Mouse (Mus musculus) limb, embryonic 15.5 days (tissue): ENCODE data around the gene Npr3. TPM values are rescaled to one million over a fixed set of nuclear protein-coding genes. Genes with fewer than 3 reads are reported as not detected.

Source experiments
- ATAC-seq: fragments of 200-750 bp; cut with Nextera tagmentation; 2 replicates; pipeline ENCODE4 v1.8.0; 2017; ENCODE audit warnings: low read depth, moderate TSS enrichment; ENCODE audit not compliant: insufficient number of reproducible peaks, low FRiP score, low TSS enrichment
- H3K27ac ChIP-seq: fragments of 300-500 bp; sonication (generic); 2 replicates; pipeline ENCODE4 v1.5.1; 2015; ENCODE audit warnings: moderate library complexity, mild to moderate bottlenecking, inconsistent platforms
- H3K27me3 ChIP-seq: fragments of 300-500 bp; sonication (generic); 2 replicates; pipeline ENCODE4 v1.6.1; 2015; ENCODE audit warnings: inconsistent platforms
- H3K36me3 ChIP-seq: fragments of 300-500 bp; sonication (generic); 2 replicates; pipeline ENCODE4 v1.6.1; 2015; ENCODE audit warnings: inconsistent platforms
- H3K4me1 ChIP-seq: fragments of 300-500 bp; sonication (generic); 2 replicates; pipeline ENCODE4 v1.6.1; 2015; ENCODE audit warnings: inconsistent platforms
- H3K4me2 ChIP-seq: fragments of 300-500 bp; sonication (generic); 2 replicates; pipeline ENCODE4 v1.6.1; 2015; ENCODE audit warnings: mild to moderate bottlenecking, inconsistent platforms
- H3K4me3 ChIP-seq: fragments of 300-500 bp; sonication (generic); 2 replicates; pipeline ENCODE4 v1.5.1; 2015; ENCODE audit warnings: mild to moderate bottlenecking, inconsistent platforms
- H3K9ac ChIP-seq: fragments of 300-500 bp; sonication (generic); 2 replicates; pipeline ENCODE4 v1.6.1; 2015; ENCODE audit warnings: inconsistent platforms
- H3K9me3 ChIP-seq: fragments of 300-500 bp; sonication (generic); 2 replicates; pipeline ENCODE4 v1.6.1; 2016; ENCODE audit warnings: inconsistent platforms
- WGBS: fragments of 180-500 bp; shearing (Covaris S2); methylation state at CpG from one replicate; pipeline ENCODE4 v1.1.7; 2015; 5-methylcytosine and 5-hydroxymethylcytosine counted together
- polyA plus RNA-seq: library from polyadenylated mRNA; unstranded; fragments of >200 nt; fragmentation: Nextera tagmentation; extraction: Ambion mirVana; gene quantifications from 2 replicates; pipeline ENCODE4 v1.2.1, GENCODE M21; 2015

The Npr3 gene
- polyA plus RNA-seq = 5.1 and 6.3 TPM in 2 replicates

DNA sequence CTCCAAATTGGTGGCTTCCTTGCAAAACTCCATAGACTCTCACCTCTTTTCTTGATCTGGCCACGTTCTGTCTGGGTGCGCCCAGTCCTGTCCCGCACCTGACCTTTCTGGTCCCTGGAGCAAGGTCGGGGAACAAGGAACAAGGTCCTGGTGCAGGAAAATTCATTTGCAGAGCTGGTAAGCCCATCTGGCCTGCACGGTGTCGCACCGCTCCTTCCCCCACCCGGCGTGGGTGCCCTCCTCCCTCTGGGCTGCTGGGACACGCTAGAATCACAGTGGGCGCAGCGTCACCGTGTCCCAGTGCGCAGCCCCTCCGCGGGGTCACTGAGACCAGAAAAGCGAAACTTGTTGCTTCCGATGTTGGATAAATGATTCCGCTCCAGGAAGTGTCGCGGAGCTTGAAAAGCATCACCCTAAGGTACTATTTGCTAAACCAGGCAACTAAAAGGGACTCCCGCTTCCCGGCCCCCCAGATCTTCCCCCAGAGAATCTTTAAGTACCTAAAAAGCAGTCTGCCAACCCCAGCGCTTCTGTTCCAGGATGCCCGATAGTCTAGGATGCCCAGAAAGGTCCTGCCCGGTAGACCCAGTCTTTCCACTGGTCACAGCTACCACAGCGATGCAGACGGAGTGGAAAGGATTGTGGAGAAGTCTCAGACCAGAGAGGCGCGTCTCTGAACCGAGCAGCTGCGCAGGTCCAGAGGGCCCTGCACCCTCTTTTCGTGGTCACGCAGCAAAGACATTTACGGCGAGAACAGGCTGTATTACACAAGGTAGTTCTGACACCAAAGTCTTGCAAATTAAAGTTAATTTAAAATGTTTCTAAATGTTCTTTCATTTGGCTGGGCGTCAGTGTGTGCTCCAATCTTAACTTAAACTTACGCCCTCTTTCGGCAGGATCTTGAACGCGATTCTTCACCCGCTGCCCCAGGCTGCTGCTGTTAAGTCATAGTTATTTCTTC lies at the start of gene Npr3:
Gene Npr3 (minus strand): TSS at position 717 of the 961 bp plus-strand sequence.
- H3K27me3 ChIP-seq = peaks cover 40% of the 10 kb centered on the region

GRCm38 (mm10) chr15:11956129-11956528 lies 49.0 kb upstream of the Npr3 start:
- Histone ChIP-seq H3K4me2 (no peak overlapping the region), H3K4me3 (no peak overlapping the region), H3K27me3 (no peaks in the 10 kb centered on the region), H3K9ac (no peak overlapping the region), H3K27ac (no peak overlapping the region), H3K36me3 (no peaks in the 10 kb centered on the region), H3K4me1 (no peaks in the 10 kb centered on the region), H3K9me3 (no peaks in the 10 kb centered on the region)
- no peak for ATAC-seq
- 86% methylated on average over 7 of the region's 7 CpGs for WGBS

More for the DNA sequence above, at the start of gene Npr3:
- Histone ChIP-seq H3K4me3 (peak within 1 kb of the TSS; percentile 55), H3K27ac (peak within 1 kb of the TSS; percentile 67), H3K4me2 (peak within 1 kb of the TSS; percentile 96), H3K9me3 (no peaks in the 10 kb centered on the region), H3K9ac (0 out of 2 replicates have a peak within 1 kb of the TSS, but pooled peaks have one; percentile 8), H3K4me1 (peaks cover 42% of the 10 kb centered on the region), H3K36me3 (no peaks in the 10 kb centered on the region)
- WGBS = under 1% methylated on average over 42 of the region's 42 CpGs
- ATAC-seq = no peak

DNA sequence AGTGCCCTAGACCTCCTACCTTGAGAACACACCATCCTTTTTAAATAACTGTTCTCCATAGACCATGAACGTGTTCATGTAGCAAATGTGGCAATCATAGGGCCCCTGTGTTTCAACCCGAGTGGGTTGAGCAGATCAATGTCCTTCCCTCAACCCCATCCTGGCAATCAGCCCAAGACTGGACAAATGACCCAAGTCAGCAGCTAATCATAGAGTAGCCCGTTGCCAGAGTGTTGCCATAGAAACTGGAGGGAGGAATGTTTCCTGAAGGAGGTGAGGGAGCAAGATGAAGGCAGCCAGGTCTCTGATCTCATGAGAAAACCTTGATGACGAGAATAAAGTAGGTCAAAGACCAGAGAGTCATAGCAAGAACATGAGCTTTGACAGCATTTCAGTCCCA lies 47.1 kb upstream of the Npr3 start:
- 58% methylated on average over 4 of the region's 4 CpGs for WGBS
- Histone ChIP-seq H3K9me3 (no peaks in the 10 kb centered on the region), H3K4me1 (no peaks in the 10 kb centered on the region), H3K9ac (no peak overlapping the region), H3K36me3 (no peaks in the 10 kb centered on the region), H3K4me2 (no peak overlapping the region), H3K27ac (no peak overlapping the region), H3K4me3 (no peak overlapping the region), H3K27me3 (no peaks in the 10 kb centered on the region)
- ATAC-seq = no peak

DNA sequence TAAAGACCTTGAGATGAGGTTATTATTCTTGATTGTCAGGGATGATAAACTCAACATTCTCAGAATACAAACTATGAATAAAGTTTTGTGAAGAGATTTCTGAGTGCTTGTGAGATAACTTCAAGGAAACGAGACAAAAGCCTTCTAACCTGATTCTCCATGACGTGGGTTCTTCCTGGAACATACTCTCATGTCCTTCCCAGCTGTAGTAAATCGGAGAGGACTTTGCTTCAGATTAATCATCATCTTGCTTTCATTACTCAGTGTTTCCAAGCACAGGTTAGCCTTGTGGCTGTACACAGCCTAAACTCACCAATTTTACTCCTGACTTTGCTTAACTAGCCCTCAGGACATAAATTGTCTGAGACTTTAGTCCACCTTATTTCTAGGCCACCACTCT lies 45.1 kb upstream of the Npr3 start:
- Histone ChIP-seq H3K9ac (no peak overlapping the region), H3K9me3 (no peaks in the 10 kb centered on the region), H3K27ac (no peak overlapping the region), H3K36me3 (no peaks in the 10 kb centered on the region), H3K4me2 (no peak overlapping the region), H3K27me3 (no peaks in the 10 kb centered on the region), H3K4me3 (no peak overlapping the region), H3K4me1 (no peaks in the 10 kb centered on the region)
- whole genome bisulfite sequencing = 78% methylated on average over 3 of the region's 3 CpGs
- ATAC-seq = no peak

GRCm38 (mm10) chr15:11951181-11951580 lies 44.1 kb upstream of the Npr3 start:
- no peaks in the 10 kb centered on the region for H3K27me3 ChIP-seq

DNA sequence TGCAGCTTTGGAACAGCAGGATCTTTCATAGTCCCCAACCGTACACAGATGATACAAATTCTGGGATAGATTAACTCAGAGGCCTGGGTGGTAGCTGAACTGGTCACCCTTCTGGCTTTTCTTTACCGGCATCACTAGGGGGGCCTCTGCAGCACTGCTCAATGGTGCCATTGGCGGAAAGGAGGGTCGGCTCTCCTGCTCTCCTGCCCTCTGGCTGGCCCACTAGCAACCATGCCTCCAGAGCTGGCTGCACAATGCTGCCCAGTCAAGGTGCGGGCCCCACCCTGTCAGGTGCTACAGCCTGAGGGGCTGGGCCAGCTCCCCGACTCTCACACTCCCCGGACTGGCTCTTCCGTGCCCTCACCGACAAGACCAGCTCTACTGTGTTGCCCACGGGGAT lies 43.1 kb upstream of the Npr3 start:
- Histone ChIP-seq H3K9me3 (no peaks in the 10 kb centered on the region), H3K9ac (no peak overlapping the region), H3K27ac (no peak overlapping the region), H3K36me3 (no peaks in the 10 kb centered on the region), H3K27me3 (no peaks in the 10 kb centered on the region), H3K4me1 (no peaks in the 10 kb centered on the region), H3K4me2 (no peak overlapping the region), H3K4me3 (no peak overlapping the region)
- WGBS = 86% methylated on average over 10 of the region's 10 CpGs
- no peak for ATAC-seq

More at GRCm38 (mm10) chr15:11951181-11951580, 44.1 kb upstream of the Npr3 start:
- no peak overlapping the region for H3K4me2 ChIP-seq
- no peak overlapping the region for H3K27ac ChIP-seq
- H3K9me3 ChIP-seq = no peaks in the 10 kb centered on the region
- H3K4me3 ChIP-seq = no peak overlapping the region
- 92% methylated on average over 7 of the region's 7 CpGs for WGBS
- no peaks in the 10 kb centered on the region for H3K4me1 ChIP-seq
- H3K36me3 ChIP-seq = no peaks in the 10 kb centered on the region
- no peak for ATAC-seq
- H3K9ac ChIP-seq = no peak overlapping the region

- Histone ChIP-seq H3K9ac (no peak overlapping the region), H3K9me3 (no peaks in the 10 kb centered on the region), H3K4me2 (no peak overlapping the region), H3K27me3 (no peaks in the 10 kb centered on the region), H3K27ac (no peak overlapping the region), H3K36me3 (no peaks in the 10 kb centered on the region), H3K4me3 (no peak overlapping the region), H3K4me1 (no peaks in the 10 kb centered on the region)
- WGBS = 82% methylated on average over 3 of the region's 3 CpGs
- ATAC-seq = no peak
These were observed 42.4 kb upstream of the Npr3 start for GRCm38 (mm10) chr15:11949490-11949889.

GRCm38 (mm10) chr15:11940855-11941254 lies 33.8 kb upstream of the Npr3 start:
- Histone ChIP-seq H3K9me3 (no peaks in the 10 kb centered on the region), H3K4me1 (no peaks in the 10 kb centered on the region; the same call in 1 of the 2 replicates), H3K27ac (no peak overlapping the region), H3K36me3 (no peaks in the 10 kb centered on the region), H3K4me3 (no peak overlapping the region), H3K4me2 (no peak overlapping the region), H3K27me3 (no peaks in the 10 kb centered on the region), H3K9ac (no peak overlapping the region)
- 46% methylated on average over 5 of the region's 5 CpGs for WGBS
- no peak for ATAC-seq

- Histone ChIP-seq H3K9me3 (no peaks in the 10 kb centered on the region), H3K4me1 (no peaks in the 10 kb centered on the region), H3K4me2 (no peak overlapping the region), H3K36me3 (no peaks in the 10 kb centered on the region), H3K9ac (no peak overlapping the region), H3K4me3 (no peak overlapping the region), H3K27me3 (no peaks in the 10 kb centered on the region), H3K27ac (no peak overlapping the region)
- ATAC-seq = no peak
- 83% methylated on average over 3 of the region's 3 CpGs for WGBS
These were observed 20.7 kb upstream of the Npr3 start for GRCm38 (mm10) chr15:11927742-11928141.

DNA sequence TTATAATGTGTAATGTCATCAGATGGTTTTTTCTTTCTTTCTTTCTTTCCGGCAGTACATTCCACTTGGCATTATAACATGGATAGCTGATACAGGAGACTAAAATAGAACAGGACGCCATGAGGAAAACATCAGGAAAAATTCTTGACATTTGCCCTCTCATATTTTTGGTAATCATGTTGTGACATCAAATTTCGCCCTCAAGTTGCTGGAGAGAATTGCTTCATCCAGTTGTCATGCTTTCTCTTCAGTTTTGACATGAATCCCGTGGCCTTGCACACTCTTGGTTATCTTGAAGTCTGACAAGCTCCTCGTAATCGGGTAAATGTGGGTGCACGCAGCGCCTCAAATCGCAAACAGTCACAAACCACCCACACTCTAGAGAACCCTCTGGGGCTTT lies 7.0 kb upstream of the Npr3 start:
- no peaks in the 10 kb centered on the region for H3K36me3 ChIP-seq
- no peaks in the 10 kb centered on the region for H3K9me3 ChIP-seq
- no peaks in the 10 kb centered on the region for H3K4me1 ChIP-seq
- H3K4me2 ChIP-seq = no peak overlapping the region
- 80% methylated on average over 9 of the region's 9 CpGs for WGBS
- no peak overlapping the region for H3K4me3 ChIP-seq
- ATAC-seq = no peak
- H3K27ac ChIP-seq = no peak overlapping the region
- no peaks in the 10 kb centered on the region for H3K27me3 ChIP-seq
- H3K9ac ChIP-seq = no peak overlapping the region

GRCm38 (mm10) chr15:11909875-11910274 lies 2.8 kb upstream of the Npr3 start:
- Histone ChIP-seq H3K27ac (no peak overlapping the region), H3K4me1 (peaks cover 23% of the 10 kb centered on the region), H3K9ac (no peak overlapping the region), H3K36me3 (no peaks in the 10 kb centered on the region), H3K4me3 (no peak overlapping the region), H3K27me3 (peaks cover 13% of the 10 kb centered on the region), H3K9me3 (no peaks in the 10 kb centered on the region), H3K4me2 (no peak overlapping the region)
- WGBS = 43% methylated on average over 6 of the region's 6 CpGs
- ATAC-seq = no peak

DNA sequence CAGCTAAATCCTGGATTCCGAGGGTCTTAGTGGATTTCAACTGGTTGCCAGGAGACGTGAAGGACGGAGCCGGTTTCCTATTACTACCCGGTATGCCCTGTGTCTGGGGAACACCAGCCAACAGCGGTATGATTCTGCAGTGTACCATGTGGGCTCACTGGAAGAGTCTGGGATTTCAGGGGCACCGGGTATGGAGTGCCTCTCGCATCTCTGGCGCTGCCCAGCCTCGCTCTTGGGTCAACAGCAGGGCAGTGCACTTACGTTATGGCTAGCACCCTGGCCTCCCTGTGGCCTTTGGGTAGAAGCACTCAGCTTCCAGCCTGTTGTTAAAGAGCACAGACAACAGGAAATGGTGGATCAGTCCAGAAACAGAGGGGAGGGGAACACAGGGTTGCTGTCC lies 1.1 kb upstream of the Npr3 start:
- Histone ChIP-seq H3K9ac (no peak overlapping the region), H3K9me3 (no peaks in the 10 kb centered on the region), H3K27ac (no peak overlapping the region), H3K4me1 (peaks cover 40% of the 10 kb centered on the region), H3K27me3 (peaks cover 30% of the 10 kb centered on the region), H3K36me3 (no peaks in the 10 kb centered on the region), H3K4me2 (peak overlapping the region; percentile 30), H3K4me3 (no peak overlapping the region)
- WGBS = 11% methylated on average over 11 of the region's 11 CpGs
- ATAC-seq = no peak
